Mouse (Mus musculus) forebrain, embryonic 13.5 days (tissue): Measurements from ENCODE around the gene Irf2bp1. TPM values are rescaled to one million over a fixed set of nuclear protein-coding genes. Genes with fewer than 3 reads are reported as not detected.

ENCODE experiments used
- ATAC-seq: fragments of 200-750 bp; cut with Nextera tagmentation; 2 replicates; pipeline ENCODE4 v1.8.0; 2017
- H3K27ac ChIP-seq: fragments of 300-500 bp; sonication (generic); 2 replicates; pipeline ENCODE4 v1.5.1; 2015; ENCODE audit warnings: inconsistent platforms, mild to moderate bottlenecking, moderate library complexity
- H3K27me3 ChIP-seq: fragments of 300-500 bp; sonication (generic); 2 replicates; pipeline ENCODE4 v1.6.1; 2015; ENCODE audit warnings: mild to moderate bottlenecking, inconsistent platforms
- H3K36me3 ChIP-seq: fragments of 300-500 bp; sonication (generic); 2 replicates; pipeline ENCODE4 v1.6.1; 2015; ENCODE audit warnings: mild to moderate bottlenecking, inconsistent platforms; ENCODE audit not compliant: poor library complexity, severe bottlenecking
- H3K4me1 ChIP-seq: fragments of 300-500 bp; sonication (generic); 2 replicates; pipeline ENCODE4 v1.6.1; 2015; ENCODE audit warnings: inconsistent platforms
- H3K4me2 ChIP-seq: fragments of 300-500 bp; sonication (generic); 2 replicates; pipeline ENCODE4 v1.6.1; 2015; ENCODE audit warnings: inconsistent platforms, mild to moderate bottlenecking, moderate library complexity
- H3K4me3 ChIP-seq: fragments of 300-500 bp; sonication (generic); 2 replicates; pipeline ENCODE4 v1.5.1; 2015; ENCODE audit warnings: mild to moderate bottlenecking, inconsistent platforms
- H3K9ac ChIP-seq: fragments of 300-500 bp; sonication (generic); 2 replicates; pipeline ENCODE4 v1.6.1; 2015; ENCODE audit warnings: mild to moderate bottlenecking, inconsistent platforms
- H3K9me3 ChIP-seq: fragments of 300-500 bp; sonication (generic); replicated peaks from 2 replicates; pipeline ENCODE4 v1.6.1; 2016; ENCODE audit warnings: inconsistent platforms
- WGBS: fragments of 180-500 bp; shearing (Covaris S2); methylation state at CpG from one replicate; pipeline ENCODE4 v1.1.7; 2015; 5-methylcytosine and 5-hydroxymethylcytosine counted together
- polyA plus RNA-seq: library from polyadenylated mRNA; unstranded; fragments of >200 nt; fragmentation: Nextera tagmentation; extraction: Ambion mirVana; gene quantifications from 2 replicates; pipeline ENCODE4 v1.2.1, GENCODE M21; 2015

Irf2bp1 gene
- polyA plus RNA-seq, 1 experiment from 2014 or later: 22.1 TPM

DNA sequence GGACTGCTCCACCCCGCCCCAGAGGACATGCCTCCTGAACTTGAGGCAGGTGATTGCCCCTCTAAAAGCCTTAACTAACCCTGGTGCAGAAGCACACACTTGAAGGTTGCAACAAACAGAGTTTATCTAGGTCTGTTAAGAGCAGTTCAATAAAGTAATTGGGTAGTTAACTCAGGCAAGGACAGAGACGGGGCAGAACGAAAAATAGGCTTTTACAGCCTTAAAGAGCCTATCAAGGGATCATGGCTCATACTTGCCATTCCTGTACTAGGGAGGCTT, 2.1 kb upstream of the Irf2bp1 start:
- Histone ChIP-seq H3K4me3 (no peak overlapping the region), H3K4me1 (peaks cover 40% of the 10 kb centered on the region), H3K27ac (no peak overlapping the region), H3K9me3 (no peaks in the 10 kb centered on the region), H3K4me2 (no peak overlapping the region), H3K9ac (no peak overlapping the region), H3K36me3 (peaks cover 27% of the 10 kb centered on the region), H3K27me3 (no peaks in the 10 kb centered on the region)
- ATAC-seq: no peak
- 78% methylated on average over 3 of the region's 3 CpGs for WGBS

DNA sequence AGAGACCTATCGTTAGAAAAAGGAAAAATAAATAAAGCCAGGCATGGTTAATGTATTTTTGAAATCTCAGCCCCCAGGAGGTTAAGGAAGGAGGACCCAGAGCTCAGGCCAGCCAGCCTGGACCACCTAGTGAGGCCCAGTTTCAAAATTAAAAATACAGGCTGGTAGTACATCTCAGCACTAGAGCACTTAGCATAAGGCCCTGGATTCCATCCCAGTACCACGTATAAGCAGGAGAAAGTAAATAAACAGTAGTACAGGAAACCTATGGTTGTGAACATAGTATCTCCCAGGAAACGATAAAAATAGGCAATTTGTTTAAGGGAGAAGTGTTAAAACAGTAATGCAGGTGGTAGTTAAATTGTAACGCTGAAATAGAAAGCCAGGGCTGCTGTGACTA, 1.7 kb upstream of the Irf2bp1 start:
- Histone ChIP-seq H3K36me3 (peaks cover 31% of the 10 kb centered on the region), H3K27ac (peak overlapping the region; percentile 31; the same call in 1 of the 2 replicates), H3K27me3 (no peaks in the 10 kb centered on the region), H3K4me1 (peaks cover 43% of the 10 kb centered on the region), H3K4me3 (peak overlapping the region; percentile 40), H3K9me3 (no peaks in the 10 kb centered on the region), H3K9ac (0 out of 2 replicates have a peak overlapping the region, but pooled peaks have one; percentile 73), H3K4me2 (peak overlapping the region; percentile 69)
- WGBS: 41% methylated on average over 4 of the region's 4 CpGs
- no peak for ATAC-seq

DNA sequence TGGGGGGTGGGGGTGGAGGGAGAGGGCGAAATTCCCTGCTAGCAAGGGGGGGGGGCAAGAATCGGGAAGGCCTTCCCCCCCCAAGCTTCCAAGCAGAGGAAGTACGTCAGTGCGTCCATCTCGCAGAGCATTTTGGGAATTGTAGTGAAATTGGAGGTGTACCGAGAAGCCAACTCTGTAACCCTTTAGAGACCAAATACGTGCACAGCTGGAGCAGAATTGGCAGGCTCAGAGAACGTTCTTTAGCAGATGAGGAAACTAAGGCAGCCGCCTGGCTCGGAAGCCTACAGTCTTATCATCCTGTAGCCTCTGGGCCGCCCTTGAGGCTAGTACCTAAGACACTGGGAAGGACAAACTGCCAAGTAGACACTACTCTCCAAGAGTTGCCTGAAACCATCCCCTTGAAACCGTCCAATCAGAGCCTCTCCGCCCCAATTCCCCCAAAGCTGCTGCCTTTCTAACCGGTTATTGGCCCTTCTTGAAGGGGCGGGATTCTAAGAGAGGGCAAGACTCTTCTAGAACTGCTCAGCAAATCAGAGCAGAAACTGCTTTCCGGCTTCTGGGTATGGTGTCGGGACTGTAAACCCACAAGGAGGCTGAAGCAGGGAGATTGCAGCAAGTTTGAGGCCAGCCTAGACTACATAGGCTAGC, 871 bp upstream of the Irf2bp1 start:
- H3K9me3 ChIP-seq: no peaks in the 10 kb centered on the region
- WGBS: 2% methylated on average over 17 of the region's 17 CpGs

GRCm38 (mm10) chr7:19004631-19005079, 811 bp downstream of the Irf2bp1 start:
- Histone ChIP-seq H3K9me3 (no peaks in the 10 kb centered on the region), H3K36me3 (peaks cover 38% of the 10 kb centered on the region), H3K27ac (peak overlapping the region; percentile 95), H3K27me3 (no peaks in the 10 kb centered on the region), H3K9ac (peak overlapping the region; percentile 88), H3K4me2 (peak overlapping the region; percentile 100), H3K4me1 (peaks cover 42% of the 10 kb centered on the region), H3K4me3 (peak overlapping the region; percentile 73)
- 7% methylated on average over 34 of the region's 34 CpGs for WGBS
- ATAC-seq: peak; percentile 3; the same call in 1 of the 2 replicates

More for the DNA sequence above, 871 bp upstream of the Irf2bp1 start:
- peak overlapping the region; percentile 73 for H3K9ac ChIP-seq
- peak; percentile 63 for ATAC-seq
- peaks cover 38% of the 10 kb centered on the region for H3K36me3 ChIP-seq
- peak overlapping the region; percentile 40 for H3K4me3 ChIP-seq
- peak overlapping the region; percentile 69 for H3K4me2 ChIP-seq
- H3K27ac ChIP-seq: no peak overlapping the region
- H3K4me1 ChIP-seq: peaks cover 51% of the 10 kb centered on the region
- H3K27me3 ChIP-seq: no peaks in the 10 kb centered on the region

GRCm38 (mm10) chr7:19005417-19006121, 1.7 kb downstream of the Irf2bp1 start:
- H3K9ac ChIP-seq: peak overlapping the region; percentile 88
- no peaks in the 10 kb centered on the region for H3K27me3 ChIP-seq
- no peak for ATAC-seq
- H3K4me1 ChIP-seq: peaks cover 42% of the 10 kb centered on the region
- peaks cover 35% of the 10 kb centered on the region for H3K36me3 ChIP-seq
- peak overlapping the region; percentile 73 for H3K4me3 ChIP-seq
- H3K4me2 ChIP-seq: peak overlapping the region; percentile 100
- H3K27ac ChIP-seq: no peak overlapping the region
- 83% methylated on average over 30 of the region's 34 CpGs for WGBS
- no peaks in the 10 kb centered on the region for H3K9me3 ChIP-seq

DNA sequence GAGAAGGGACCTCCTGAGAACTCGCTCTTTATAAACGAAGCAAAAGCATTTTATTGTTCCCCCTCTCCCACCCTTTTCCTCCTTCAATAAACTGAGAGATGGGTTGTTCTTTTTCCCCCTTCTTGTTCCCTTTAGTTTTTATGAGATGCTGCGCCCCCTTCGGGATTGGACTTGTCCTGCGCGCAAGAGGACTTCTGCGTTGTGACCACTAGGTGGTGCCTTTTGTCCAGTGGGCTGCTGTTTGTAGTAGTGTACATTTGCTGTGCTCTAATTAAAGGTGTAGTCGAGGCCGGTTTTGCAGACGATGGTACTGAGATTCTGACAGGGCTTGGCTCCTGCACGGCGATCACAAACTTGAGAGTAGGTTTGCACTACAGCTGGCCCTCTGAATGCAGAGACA, 2.6 kb downstream of the Irf2bp1 start:
- ATAC-seq: no peak
- Histone ChIP-seq H3K36me3 (peaks cover 27% of the 10 kb centered on the region), H3K9me3 (no peaks in the 10 kb centered on the region), H3K27ac (no peak overlapping the region), H3K4me3 (peak overlapping the region; percentile 73), H3K9ac (peak overlapping the region; percentile 88; the same call in 1 of the 2 replicates), H3K27me3 (no peaks in the 10 kb centered on the region), H3K4me1 (peaks cover 42% of the 10 kb centered on the region), H3K4me2 (peak overlapping the region; percentile 100)
- WGBS: 4% methylated on average over 12 of the region's 12 CpGs

GRCm38 (mm10) chr7:19007026-19007977, 3.5 kb downstream of the Irf2bp1 start:
- peak overlapping the region; percentile 100; the same call in 1 of the 2 replicates for H3K4me2 ChIP-seq
- no peak for ATAC-seq
- no peak overlapping the region for H3K27ac ChIP-seq
- 83% methylated on average over 13 of the region's 13 CpGs for WGBS
- no peaks in the 10 kb centered on the region for H3K27me3 ChIP-seq
- H3K9me3 ChIP-seq: no peaks in the 10 kb centered on the region
- no peak overlapping the region for H3K4me3 ChIP-seq
- no peak overlapping the region for H3K9ac ChIP-seq
- peaks cover 27% of the 10 kb centered on the region for H3K36me3 ChIP-seq
- peaks cover 46% of the 10 kb centered on the region for H3K4me1 ChIP-seq

GRCm38 (mm10) chr7:19010581-19010980, 6.7 kb downstream of the Irf2bp1 start:
- Histone ChIP-seq H3K9me3 (no peaks in the 10 kb centered on the region), H3K36me3 (peaks cover 22% of the 10 kb centered on the region), H3K4me3 (no peak overlapping the region), H3K27me3 (no peaks in the 10 kb centered on the region; the same call in none of the 2 replicates), H3K4me1 (peaks cover 32% of the 10 kb centered on the region), H3K9ac (no peak overlapping the region), H3K27ac (no peak overlapping the region), H3K4me2 (no peak overlapping the region)
- ATAC-seq: no peak
- WGBS: 84% methylated on average over 7 of the region's 7 CpGs

DNA sequence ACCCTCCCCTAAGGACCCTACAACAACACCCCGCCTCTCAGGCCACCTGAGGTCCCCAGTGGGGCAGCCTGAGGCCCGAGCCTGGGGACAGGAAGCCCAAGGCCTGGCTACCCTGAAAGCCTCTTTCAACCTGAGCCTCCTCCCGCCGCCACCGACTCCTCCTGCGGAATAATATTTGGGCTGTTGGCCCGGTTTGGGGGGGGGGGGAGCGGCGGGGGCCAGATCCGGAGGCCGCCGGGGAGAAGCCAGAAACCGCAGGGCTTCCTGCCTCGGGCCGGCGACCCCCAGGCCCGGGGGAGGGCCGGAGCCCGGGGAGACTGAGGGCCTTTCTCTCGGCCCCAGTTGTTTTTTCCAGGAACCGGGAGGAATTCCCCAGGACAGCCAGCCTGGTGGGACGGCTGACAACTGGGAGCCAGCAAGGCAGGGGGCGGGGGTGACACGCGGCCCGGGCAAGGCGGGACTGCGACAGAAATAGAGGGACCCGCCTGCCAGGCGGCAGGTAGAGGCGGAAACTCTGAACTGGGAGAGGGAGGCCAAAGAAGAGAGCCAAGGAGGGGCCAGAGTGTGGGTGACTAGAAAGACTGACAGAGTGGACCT, 8.3 kb downstream of the Irf2bp1 start:
- ATAC-seq: 0 out of 2 replicates have a peak, but pooled peaks have one; percentile 17
- peak overlapping the region; percentile 55 for H3K4me2 ChIP-seq
- H3K9me3 ChIP-seq: no peaks in the 10 kb centered on the region
- H3K36me3 ChIP-seq: peaks cover 7% of the 10 kb centered on the region
- no peaks in the 10 kb centered on the region; the same call in none of the 2 replicates for H3K27me3 ChIP-seq
- 5% methylated on average over 22 of the region's 31 CpGs for WGBS
- H3K27ac ChIP-seq: no peak overlapping the region
- peak overlapping the region; percentile 28 for H3K4me3 ChIP-seq
- H3K9ac ChIP-seq: peak overlapping the region; percentile 55
- peaks cover 17% of the 10 kb centered on the region for H3K4me1 ChIP-seq

- Histone ChIP-seq H3K27me3 (no peaks in the 10 kb centered on the region; the same call in none of the 2 replicates), H3K27ac (no peak overlapping the region), H3K4me2 (no peak overlapping the region), H3K9me3 (no peaks in the 10 kb centered on the region), H3K9ac (no peak overlapping the region), H3K4me1 (peaks cover 10% of the 10 kb centered on the region), H3K36me3 (no peaks in the 10 kb centered on the region), H3K4me3 (no peak overlapping the region)
- no peak for ATAC-seq
- 81% methylated on average over 2 of the region's 2 CpGs for WGBS
These were observed 9.0 kb downstream of the Irf2bp1 start for GRCm38 (mm10) chr7:19012882-19013281.

DNA sequence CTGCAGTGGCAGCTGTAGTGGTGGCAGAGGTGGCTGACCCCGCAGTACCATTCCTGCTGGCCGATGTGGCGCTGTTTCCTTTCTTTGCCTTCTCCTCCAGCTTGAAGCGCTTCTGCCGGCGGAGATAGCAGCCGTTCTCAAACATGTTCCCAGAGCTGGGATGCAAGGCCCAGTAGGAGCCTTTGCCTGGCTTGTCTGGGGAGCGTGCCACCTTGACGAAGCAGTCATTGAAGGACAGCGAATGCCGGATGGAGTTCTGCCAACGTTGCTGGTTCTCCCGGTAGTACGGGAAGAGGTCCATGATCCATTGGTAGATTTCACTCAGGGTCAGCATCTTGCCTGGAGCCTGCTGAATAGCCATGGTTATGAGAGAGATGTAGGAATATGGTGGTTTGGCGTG, 10.6 kb downstream of the Irf2bp1 start:
- no peak for ATAC-seq
- 61% methylated on average over 15 of the region's 15 CpGs for WGBS

More for the DNA sequence above, 10.6 kb downstream of the Irf2bp1 start:
- peaks cover 10% of the 10 kb centered on the region for H3K4me1 ChIP-seq
- no peak overlapping the region for H3K9ac ChIP-seq
- no peaks in the 10 kb centered on the region for H3K36me3 ChIP-seq
- peaks cover under 1% of the 10 kb centered on the region for H3K27me3 ChIP-seq
- H3K9me3 ChIP-seq: no peaks in the 10 kb centered on the region
- no peak overlapping the region for H3K4me3 ChIP-seq
- H3K27ac ChIP-seq: no peak overlapping the region
- no peak overlapping the region for H3K4me2 ChIP-seq
